Mouse (Mus musculus) intestine, postnatal 0 days (tissue): Measurements from ENCODE around the gene Pla2g16. TPM values are rescaled to one million over a fixed set of nuclear protein-coding genes. Genes with fewer than 3 reads are reported as not detected.

ENCODE experiments used
- ATAC-seq: fragments of 200-750 bp; cut with Nextera tagmentation; 2 replicates; pipeline ENCODE4 v1.8.0; 2017; ENCODE audit warnings: mild to moderate bottlenecking, moderate TSS enrichment, moderate library complexity
- H3K27ac ChIP-seq: fragments of 300-500 bp; sonication (generic); 2 replicates; pipeline ENCODE4 v1.5.1; 2014; ENCODE audit warnings: mild to moderate bottlenecking, low read depth, low read length, moderate library complexity
- H3K27me3 ChIP-seq: fragments of 300-500 bp; sonication (generic); replicated peaks from 2 replicates; pipeline ENCODE4 v1.6.1; 2014; ENCODE audit warnings: low read length, mixed read lengths; ENCODE audit not compliant: control insufficient read depth, insufficient read depth
- H3K36me3 ChIP-seq: fragments of 300-500 bp; sonication (generic); 2 replicates; pipeline ENCODE4 v1.6.1; 2014; ENCODE audit warnings: mild to moderate bottlenecking, moderate library complexity; ENCODE audit not compliant: control insufficient read depth, insufficient read depth
- H3K4me1 ChIP-seq: fragments of 300-500 bp; sonication (generic); replicated peaks from 2 replicates; pipeline ENCODE4 v1.6.1; 2014; ENCODE audit warnings: antibody characterized with exemption, low read length, mixed read lengths; ENCODE audit not compliant: control insufficient read depth, insufficient read depth
- H3K4me2 ChIP-seq: fragments of 300-500 bp; sonication (generic); replicated peaks from 2 replicates; pipeline ENCODE4 v1.6.1; 2014; ENCODE audit warnings: low read depth, mild to moderate bottlenecking, moderate library complexity
- H3K4me3 ChIP-seq: fragments of 300-500 bp; sonication (generic); 2 replicates; pipeline ENCODE4 v1.5.1; 2014; ENCODE audit warnings: low read depth, low read length
- H3K9ac ChIP-seq: fragments of 300-500 bp; sonication (generic); 2 replicates; pipeline ENCODE4 v1.6.1; 2014; ENCODE audit warnings: mild to moderate bottlenecking, low read depth, low read length
- H3K9me3 ChIP-seq: fragments of 300-500 bp; sonication (generic); 2 replicates; pipeline ENCODE4 v1.6.1; 2016; ENCODE audit warnings: mixed run types; ENCODE audit not compliant: control insufficient read depth
- CTCF ChIP-seq: sonication (generic); IDR thresholded peaks from 2 replicates; pipeline ENCODE4 v1.5.1; 2016; ENCODE audit warnings: low read depth, mild to moderate bottlenecking, control low read depth, antibody characterized with exemption, moderate library complexity
- WGBS: fragments of 180-500 bp; shearing (Covaris S2); extraction: QIAGEN DNeasy Blood & Tissue Kit; methylation state at CpG from one replicate; pipeline ENCODE4 v1.1.7; 2014; 5-methylcytosine and 5-hydroxymethylcytosine counted together
- polyA plus RNA-seq: library from polyadenylated mRNA; unstranded; fragments of >200 nt; fragmentation: Nextera tagmentation; extraction: Ambion mirVana; gene quantifications from 2 replicates; pipeline ENCODE4 v1.2.1, GENCODE M21; 2015

Pla2g16 gene
- polyA plus RNA-seq, 1 experiment from 2014 or later, result 6.4 TPM

DNA sequence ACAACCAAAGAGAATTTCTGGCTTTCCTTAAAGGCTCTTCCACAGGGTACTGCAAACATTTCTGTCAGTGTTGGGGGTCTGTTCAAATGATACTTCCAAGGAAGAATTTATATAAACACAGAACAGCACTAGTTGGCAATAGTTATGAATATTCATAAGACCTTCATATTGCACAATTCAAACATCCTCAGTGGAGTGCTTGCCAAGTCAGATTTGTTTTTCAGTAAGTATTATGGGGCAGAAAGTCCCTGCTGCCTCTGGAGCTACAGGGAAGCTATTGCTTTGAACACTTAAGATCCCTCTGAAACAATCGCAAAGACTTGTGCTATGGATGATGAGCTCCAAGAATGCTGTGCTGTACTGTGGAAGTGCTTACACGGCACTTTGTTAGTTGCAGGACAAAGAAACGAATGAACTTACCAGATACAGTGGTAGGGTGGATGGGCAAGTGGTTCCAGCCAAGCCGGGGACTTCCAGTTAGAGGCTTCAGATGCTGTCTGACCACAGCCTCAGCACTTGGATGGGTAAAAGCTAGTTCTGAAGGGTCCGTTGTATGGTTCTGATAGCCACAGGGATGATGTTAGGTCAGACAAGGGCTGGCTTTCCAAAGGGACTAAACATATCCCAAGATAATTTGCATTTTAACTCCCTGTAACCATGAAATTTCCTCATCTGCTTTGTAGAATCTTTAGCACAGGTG lies 59.1 kb downstream of the Pla2g16 start:
- ATAC-seq, result no peak
- no peaks in the 10 kb centered on the region for H3K9me3 ChIP-seq
- no peak overlapping the region for H3K4me2 ChIP-seq
- 0 out of 2 replicates have a peak, but pooled peaks cover 5% of the 10 kb centered on the region for H3K27me3 ChIP-seq
- H3K4me1 ChIP-seq, result no peaks in the 10 kb centered on the region
- no peak overlapping the region for H3K27ac ChIP-seq
- no peak overlapping the region for H3K4me3 ChIP-seq
- WGBS, result 74% methylated on average over 5 of the region's 5 CpGs
- no peak overlapping the region for H3K9ac ChIP-seq
- TF ChIP-seq CTCF, result no peak
- no peaks in the 10 kb centered on the region for H3K36me3 ChIP-seq

DNA sequence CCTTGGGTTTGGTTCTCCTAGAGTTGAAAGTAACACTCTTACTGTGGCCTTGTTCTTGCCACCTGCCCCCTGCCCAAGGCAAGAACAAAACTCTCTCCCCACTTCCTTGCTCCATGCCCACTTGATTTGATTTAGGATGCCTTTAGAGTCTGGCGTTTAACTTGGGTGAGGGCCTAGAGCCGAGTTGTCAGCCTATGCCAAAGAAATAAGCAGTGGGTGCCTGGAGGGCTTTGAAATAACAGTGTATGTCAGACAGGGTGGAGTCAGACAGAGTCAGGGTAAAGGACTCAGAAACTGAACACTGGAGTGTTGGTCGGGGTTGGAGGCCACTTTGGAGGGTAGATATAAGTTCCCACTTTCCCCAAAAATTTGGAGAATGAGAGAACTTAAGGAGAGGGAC lies 59.8 kb downstream of the Pla2g16 start:
- H3K9ac ChIP-seq, result no peak overlapping the region
- no peaks in the 10 kb centered on the region for H3K4me1 ChIP-seq
- no peak overlapping the region for H3K27ac ChIP-seq
- 0 out of 2 replicates have a peak, but pooled peaks cover 5% of the 10 kb centered on the region for H3K27me3 ChIP-seq
- WGBS, result 44% methylated on average over 3 of the region's 3 CpGs
- TF ChIP-seq CTCF, result no peak
- H3K4me2 ChIP-seq, result no peak overlapping the region
- no peaks in the 10 kb centered on the region for H3K36me3 ChIP-seq
- no peaks in the 10 kb centered on the region for H3K9me3 ChIP-seq
- no peak overlapping the region for H3K4me3 ChIP-seq
- ATAC-seq, result no peak

DNA sequence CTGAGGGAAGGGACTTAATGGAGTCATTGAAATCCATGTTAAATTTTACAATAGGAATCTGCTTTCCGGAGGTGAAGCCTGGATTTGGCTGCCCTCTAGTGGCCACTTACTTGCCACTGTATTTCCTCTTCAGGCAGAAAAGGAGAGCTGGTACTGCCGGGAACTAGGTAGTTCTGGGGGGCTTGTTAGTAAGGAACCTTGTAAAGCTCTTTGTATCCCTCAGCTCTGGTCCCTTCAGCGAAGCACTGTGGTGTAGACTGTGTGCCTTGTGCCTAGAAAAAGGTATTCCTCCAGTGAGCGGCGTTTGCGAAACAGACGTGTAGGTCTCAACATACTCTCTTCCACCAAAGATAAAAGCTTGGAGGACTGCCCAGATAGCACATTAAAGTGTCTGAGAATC lies 60.4 kb downstream of the Pla2g16 start:
- H3K4me3 ChIP-seq, result no peak overlapping the region
- no peaks in the 10 kb centered on the region for H3K4me1 ChIP-seq
- 39% methylated on average over 7 of the region's 7 CpGs for WGBS
- 0 out of 2 replicates have a peak, but pooled peaks cover 5% of the 10 kb centered on the region for H3K27me3 ChIP-seq
- no peak overlapping the region for H3K4me2 ChIP-seq
- no peaks in the 10 kb centered on the region for H3K9me3 ChIP-seq
- no peak overlapping the region for H3K27ac ChIP-seq
- peak; percentile 82 for TF ChIP-seq CTCF
- no peaks in the 10 kb centered on the region for H3K36me3 ChIP-seq
- H3K9ac ChIP-seq, result no peak overlapping the region
- ATAC-seq, result no peak

DNA sequence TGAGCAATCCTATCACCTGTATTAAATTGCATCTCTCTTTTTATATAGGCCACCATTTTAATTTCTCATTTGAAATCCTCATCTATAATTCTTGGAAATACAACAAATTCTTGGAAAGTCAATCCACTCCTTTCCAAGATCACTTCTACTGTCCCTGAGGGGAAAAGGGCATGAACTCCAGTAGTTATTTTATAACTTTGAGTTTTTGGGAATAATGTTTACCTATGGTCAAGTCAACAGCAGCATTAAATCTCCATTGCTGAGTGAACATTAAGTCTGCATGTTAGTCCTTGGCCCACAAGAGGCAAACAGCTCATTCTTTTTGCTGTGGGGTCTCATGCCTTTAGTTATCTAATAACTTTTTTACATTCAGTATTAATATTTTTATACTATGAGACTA lies 75.8 kb downstream of the Pla2g16 start:
- Histone ChIP-seq H3K27me3 (no peaks in the 10 kb centered on the region), H3K4me2 (no peak overlapping the region), H3K36me3 (no peaks in the 10 kb centered on the region), H3K27ac (no peak overlapping the region), H3K4me1 (no peaks in the 10 kb centered on the region), H3K4me3 (no peak overlapping the region), H3K9me3 (no peaks in the 10 kb centered on the region), H3K9ac (no peak overlapping the region)
- no peak for TF ChIP-seq CTCF
- no peak for ATAC-seq

DNA sequence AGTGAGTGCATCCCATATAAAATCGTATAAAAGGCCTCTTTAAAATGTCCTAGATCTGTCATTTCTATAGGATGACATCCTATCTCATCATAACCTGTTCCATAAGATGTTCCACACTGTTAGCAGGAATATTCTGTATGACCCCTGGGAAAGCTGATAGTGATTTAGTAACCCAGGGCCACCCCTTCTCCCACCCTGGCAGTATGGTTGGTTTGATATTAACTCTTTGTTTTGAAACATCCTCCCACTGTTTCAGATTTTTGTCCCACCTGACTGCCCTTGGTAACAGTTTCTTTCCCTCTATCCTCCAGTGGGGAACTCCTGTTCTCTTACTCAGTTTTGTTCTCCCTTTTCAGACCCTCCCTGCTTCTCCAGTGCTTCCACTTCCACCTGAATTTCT lies 76.5 kb downstream of the Pla2g16 start:
- WGBS, result 67% methylated on average over 1 of the region's 1 CpGs
- H3K9ac ChIP-seq, result no peak overlapping the region
- no peak overlapping the region for H3K4me3 ChIP-seq
- no peaks in the 10 kb centered on the region for H3K9me3 ChIP-seq
- no peaks in the 10 kb centered on the region for H3K4me1 ChIP-seq
- H3K36me3 ChIP-seq, result no peaks in the 10 kb centered on the region
- H3K27ac ChIP-seq, result no peak overlapping the region
- no peak for TF ChIP-seq CTCF
- H3K27me3 ChIP-seq, result no peaks in the 10 kb centered on the region
- H3K4me2 ChIP-seq, result no peak overlapping the region
- ATAC-seq, result no peak

Other genes starting within 250 kb of the Pla2g16 start
- 39.6 and 46.4 TPM in 2 replicates for gene Mark2, start 215.6 kb upstream of the Pla2g16 start, polyA plus RNA-seq
- 11.3 and 12.2 TPM in 2 replicates for gene Spindoc, start 174.5 kb upstream of the Pla2g16 start, polyA plus RNA-seq
- 2.7 and 2.9 TPM in 2 replicates for gene 2700081O15Rik, start 139.8 kb upstream of the Pla2g16 start, polyA plus RNA-seq
- gene Rtn3, start 74.2 kb upstream of the Pla2g16 start, polyA plus RNA-seq, result 133 and 134 TPM in 2 replicates
- 7.3 and 8.9 TPM in 2 replicates for gene Atl3, start 63.4 kb upstream of the Pla2g16 start, polyA plus RNA-seq
- gene Lgals12, start 49.7 kb downstream of the Pla2g16 start, polyA plus RNA-seq, result 0.25 and 0.38 TPM in 2 replicates
- not detected in 2 replicates for gene Hrasls5, start 55.1 kb downstream of the Pla2g16 start, polyA plus RNA-seq
- not detected in 2 replicates for gene Slc22a19, start 153.9 kb downstream of the Pla2g16 start, polyA plus RNA-seq
- gene Slc22a26, start 245.2 kb downstream of the Pla2g16 start, polyA plus RNA-seq, result 0.07 TPM in 1 of 2 replicates, not detected in the other